Mouse (Mus musculus): ENCODE measurements around the gene Exosc1.

Gene Exosc1

DNA sequence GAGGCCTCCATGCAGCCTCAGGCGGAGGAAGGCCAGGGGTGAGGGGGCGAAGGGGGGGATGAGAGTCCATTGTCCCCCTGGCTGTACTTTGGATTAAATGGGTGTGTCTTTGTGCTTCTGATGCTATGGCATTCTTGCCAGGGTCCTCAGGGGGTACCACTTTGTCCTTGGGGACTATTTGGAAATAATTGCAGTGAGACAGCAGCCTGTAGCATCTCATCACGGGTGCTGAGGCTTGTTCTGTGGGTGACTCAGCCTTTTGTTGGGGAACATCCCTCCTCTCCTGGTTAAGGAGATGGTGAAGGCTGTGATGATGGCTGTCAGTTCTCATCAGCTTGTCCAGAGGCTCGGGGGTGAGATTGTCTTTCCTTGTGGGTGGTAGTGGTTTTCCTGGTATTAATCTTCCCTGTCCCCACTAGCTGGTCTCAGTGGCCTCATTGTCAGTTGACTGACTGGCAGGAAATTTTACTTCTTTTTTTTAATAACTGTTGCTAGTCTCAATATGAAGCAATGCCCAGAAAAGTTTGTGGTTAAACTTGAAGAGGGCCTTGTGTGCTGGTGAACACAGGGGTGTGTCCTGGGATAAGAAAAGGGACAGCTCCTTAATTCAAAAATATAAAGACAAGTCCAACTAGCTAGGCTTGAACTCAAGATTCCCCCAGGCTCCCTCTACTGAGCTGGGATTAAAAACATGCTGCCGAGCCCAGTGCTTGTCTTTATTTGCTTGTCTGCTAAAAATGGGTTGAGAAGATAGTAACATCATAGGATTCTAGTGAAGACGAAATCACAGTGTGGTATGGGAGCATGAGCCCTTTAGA lies 19.2 kb downstream of the Exosc1 start:
- DNase-seq (ENCODE audit: low spot score): no peak

DNA sequence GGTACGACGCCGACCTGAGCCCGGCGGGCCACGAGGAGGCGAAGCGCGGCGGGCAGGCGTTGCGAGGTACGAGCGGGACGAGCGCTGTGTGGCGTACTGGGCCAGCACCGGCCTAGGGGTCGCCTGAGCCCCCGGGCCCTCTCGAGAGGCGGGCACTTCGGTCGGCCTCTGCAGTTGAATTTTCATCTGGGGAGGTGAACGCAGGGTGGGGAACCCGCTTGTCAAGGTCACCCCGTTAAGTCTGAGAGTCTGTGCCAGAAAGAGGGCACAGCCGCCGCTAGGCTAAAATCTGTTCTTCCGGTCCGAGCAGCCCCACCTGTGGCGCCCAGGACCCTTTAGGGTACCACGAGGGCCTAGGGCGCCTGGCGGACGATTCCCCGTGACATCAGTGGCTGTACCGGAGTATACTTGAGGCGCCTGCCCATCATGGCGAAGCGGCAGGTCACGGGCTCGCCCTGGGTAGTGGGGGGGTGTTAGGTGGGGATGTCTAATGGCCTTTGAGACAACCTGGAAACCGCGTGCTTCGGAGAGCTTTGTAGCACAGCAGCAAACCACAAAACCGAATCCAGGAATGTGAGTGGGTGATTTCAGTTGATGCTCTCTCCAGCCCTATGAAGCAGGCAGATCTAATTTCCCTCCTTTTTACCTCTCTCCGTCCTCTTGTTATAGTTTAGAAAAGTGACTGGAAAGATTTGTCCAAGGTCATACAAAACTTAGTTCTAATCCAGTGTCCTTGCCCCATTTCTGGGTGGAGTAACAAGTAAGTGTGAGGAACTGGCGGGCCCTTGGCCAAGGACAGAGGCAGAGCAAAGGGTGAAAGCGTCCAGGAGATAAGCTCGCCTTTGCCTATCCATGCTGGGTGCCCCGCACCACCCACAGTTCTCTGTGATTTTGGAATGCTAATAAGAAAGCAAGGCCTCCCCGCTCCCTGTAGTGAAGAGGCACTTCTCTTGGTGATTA lies 20.8 kb downstream of the Exosc1 start:
- DNase-seq (ENCODE audit: low spot score): peak; percentile 65

DNA sequence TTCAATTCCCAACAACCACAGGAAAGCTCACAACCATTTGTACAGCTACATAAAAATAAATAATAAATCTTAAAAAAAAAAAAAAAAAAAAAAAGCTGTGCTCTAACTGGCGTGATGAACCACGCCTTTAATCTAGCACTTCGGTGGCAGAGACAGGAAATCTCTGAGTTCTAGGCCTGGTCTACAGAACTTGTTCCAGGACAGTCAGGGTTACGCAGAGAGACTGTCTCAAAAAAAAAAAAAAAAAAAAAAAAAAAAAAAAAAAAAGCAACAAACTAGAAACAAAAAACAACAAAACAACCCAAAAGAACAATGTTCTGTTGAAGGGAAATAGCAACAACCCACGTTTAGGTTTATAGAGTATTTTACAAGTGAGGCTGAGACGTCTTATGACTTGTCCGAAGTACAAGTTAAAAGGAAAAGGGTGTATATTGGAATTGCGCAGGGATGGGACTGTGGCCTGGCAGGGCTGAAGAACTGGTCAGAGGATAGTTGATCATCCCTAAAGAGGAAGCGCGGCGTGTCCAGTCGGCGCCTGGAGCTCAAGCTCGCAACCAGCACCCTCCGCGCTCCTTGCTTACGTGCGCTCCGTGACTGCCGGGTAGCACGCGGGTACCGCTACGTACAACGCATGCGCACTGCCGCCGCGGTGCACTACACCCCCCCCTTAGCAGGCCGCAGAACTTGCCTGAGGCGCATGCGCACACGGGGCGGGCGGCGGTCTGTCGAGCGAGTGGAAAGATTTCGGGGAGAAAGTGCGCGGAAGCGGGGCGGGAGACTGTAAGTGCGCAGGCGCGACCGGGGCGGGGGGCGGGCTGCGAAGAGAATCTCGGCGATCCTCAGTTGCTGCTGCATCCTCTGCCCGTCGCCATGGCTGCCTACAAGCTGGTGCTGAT lies 21.8 kb downstream of the Exosc1 start, which contains the start of gene Pgam1:
Pgam1 (plus strand) TSS at position 746 of the 896 bp plus-strand sequence.
- DNase-seq (ENCODE audit: low spot score): peak; percentile 98

- no peak for DNase-seq (ENCODE audit: low spot score)
Observed at GRCm38 (mm10) chr19:41910396-41910795, 22.8 kb downstream of the Exosc1 start.

GRCm38 (mm10) chr19:41908736-41909135 lies 24.5 kb downstream of the Exosc1 start:
- no peak for DNase-seq (ENCODE audit: low spot score)

GRCm38 (mm10) chr19:41907079-41907760 lies 26.0 kb downstream of the Exosc1 start:
- no peak for DNase-seq (ENCODE audit: low spot score)

DNA sequence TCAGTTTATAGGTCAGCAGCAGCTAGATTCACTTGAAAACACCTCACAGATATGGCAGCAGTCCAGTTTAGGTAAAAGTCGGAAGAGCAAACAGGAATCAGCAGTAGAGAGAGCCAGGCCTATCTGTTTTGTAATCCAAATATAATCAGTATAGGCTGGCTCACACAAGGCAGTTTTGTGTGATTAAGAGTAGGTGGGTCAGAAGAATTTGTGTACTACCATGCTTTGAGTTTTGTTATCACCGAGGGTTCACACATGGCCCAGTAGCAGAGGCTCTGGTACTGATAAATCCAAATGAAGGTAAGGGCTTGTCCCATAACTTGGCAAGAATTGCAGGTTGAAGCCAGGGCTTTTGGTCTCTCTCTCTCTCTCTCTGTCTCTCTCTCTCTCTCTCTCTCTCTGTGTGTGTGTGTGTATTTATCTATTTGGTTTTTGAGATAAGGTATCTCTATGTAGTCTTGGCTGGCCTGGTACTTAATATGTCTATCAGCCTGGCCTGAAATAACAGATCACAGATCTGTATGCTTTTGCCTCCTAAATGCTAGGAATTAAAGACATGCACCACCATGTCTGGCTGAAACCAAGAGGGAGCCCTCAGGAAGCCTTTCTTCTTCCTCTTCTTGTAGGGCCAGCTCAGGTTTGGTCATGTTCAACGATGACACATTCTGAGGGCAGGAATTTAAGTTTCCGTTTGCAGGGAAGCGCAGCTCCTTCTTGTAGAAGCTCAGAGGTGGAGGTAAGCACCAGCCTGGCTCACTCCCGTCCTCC lies 26.7 kb downstream of the Exosc1 start:
- DNase-seq (ENCODE audit: low spot score): no peak

- DNase-seq (ENCODE audit: low spot score): no peak
Observed at GRCm38 (mm10) chr19:41905246-41905645, 28.0 kb downstream of the Exosc1 start.

DNA sequence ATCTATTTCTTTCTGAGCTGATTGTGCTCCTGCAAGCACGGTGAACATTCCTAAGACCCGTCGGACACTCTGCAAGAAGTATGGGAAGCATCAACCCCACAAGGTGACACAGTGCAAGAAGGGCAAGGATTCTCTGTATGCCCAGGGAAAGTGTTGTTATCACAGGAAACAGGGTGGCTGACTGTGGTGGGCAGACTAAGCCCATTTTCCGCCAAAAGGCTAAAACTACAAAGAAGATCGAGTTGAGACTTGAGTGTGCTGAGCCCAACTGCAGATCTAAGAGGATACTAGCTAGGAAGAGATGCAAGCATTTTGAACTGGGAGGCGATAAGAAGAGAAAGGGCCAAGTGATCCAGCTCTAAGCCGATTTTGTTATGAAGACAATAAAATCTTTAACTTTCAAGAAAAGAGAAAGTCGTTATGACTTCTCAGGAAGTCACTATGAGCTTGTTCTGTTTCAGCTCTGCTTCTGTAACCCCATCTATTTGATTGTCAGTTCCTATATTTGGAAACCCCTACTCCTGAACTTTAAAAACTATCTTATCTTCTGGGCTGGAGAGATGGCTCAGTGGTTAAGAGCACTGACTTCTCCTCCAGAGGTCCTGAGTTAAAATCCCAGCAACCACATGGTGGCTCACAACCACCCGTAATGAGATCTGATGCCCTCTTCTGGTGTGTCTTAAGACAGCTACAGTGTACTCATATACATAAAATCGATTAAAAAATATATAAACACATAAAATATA lies 30.2 kb downstream of the Exosc1 start:
- DNase-seq (ENCODE audit: low spot score): no peak

DNA sequence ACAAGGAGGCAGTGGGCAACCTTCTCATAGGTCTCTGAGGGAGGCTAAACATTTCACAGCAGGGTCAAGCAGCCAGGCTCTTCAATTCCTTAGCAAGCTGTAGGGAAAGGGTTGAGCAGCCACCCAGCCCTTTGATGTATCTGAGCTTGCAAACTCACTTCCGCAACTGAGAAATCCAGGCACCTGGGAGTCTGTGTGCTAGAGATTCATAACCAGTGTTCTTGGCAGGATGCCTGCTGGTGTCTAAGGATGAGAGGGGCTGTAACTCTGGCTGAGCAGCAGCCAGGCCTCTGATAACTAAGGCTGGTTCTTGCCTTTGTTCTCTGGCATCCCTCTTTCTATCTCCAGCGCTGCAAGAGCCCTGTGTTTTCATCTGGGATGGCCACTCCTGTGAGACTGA lies 31.5 kb downstream of the Exosc1 start:
- peak; percentile 60 for DNase-seq (ENCODE audit: low spot score)

GRCm38 (mm10) chr19:41900495-41901090 lies 32.6 kb downstream of the Exosc1 start:
- DNase-seq (ENCODE audit: low spot score): no peak

- DNase-seq (ENCODE audit: low spot score): no peak
Observed at GRCm38 (mm10) chr19:41898860-41899259, 34.4 kb downstream of the Exosc1 start.

DNA sequence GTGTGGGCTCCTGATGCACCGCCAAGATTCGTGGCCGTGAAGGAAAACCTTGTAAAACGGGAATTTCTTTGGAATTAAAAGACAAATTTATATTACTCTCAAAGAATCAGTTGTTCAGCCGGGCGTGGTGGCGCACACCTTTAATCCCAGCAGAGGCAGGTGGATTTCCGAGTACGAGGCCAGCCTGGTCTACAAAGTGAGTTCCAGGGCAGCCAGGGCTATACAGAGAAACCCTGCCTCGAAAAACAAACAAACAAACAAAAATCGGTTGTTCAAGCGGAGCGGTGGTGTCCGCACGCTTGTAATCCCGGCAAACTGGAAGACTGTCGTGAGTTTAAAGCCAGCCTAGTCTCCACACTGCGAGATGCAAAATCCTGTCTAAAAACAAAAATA lies 36.9 kb downstream of the Exosc1 start:
- no peak for DNase-seq (ENCODE audit: low spot score)

- peak; percentile 74 for DNase-seq (ENCODE audit: low spot score)
Observed at GRCm38 (mm10) chr19:41895460-41896318, 37.5 kb downstream of the Exosc1 start, which contains the start of gene Rrp12. Rrp12 (minus strand) TSS chr19:41896173.

GRCm38 (mm10) chr19:41894959-41895358 lies 38.3 kb downstream of the Exosc1 start:
- DNase-seq (ENCODE audit: low spot score): no peak

DNA sequence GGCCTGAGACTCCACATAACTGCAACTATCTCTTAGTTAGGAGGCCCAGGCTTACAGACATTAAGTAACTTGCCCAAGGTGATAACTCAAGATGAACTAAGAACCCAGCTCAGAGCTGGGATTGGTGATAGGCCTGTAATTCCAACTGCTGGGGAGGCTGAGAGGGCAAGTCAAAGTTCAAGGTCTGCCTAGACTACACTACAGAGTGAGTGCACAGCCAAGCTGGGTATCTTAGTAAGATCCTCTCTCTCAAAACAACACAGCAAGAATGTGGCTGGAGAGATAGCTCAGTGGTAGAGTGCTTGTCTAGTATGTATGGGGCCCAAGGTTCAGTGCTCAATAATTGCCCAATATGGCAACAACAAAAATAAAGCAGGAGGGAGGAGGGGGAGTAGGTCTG lies 45.0 kb downstream of the Exosc1 start:
- no peak for DNase-seq (ENCODE audit: low spot score)

DNA sequence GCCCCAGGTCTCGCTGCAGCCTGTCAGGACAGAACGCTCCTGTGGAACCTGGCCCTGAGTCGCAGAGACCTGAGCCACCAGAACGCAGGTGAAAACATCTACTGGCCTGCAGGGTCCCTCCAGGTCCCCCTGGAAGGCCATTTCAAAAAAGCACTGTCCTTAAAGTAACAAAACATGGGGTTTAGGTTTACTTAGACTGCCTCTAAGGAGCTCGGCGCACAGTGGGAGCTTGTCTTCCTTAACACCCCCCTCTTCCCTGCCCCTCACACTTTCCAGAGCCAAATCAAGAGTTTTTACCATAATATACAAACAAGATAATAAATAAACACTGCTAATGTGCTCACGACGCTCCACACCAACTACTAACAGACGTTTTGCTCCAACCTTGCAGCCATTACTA lies 49.3 kb downstream of the Exosc1 start:
- no peak for DNase-seq (ENCODE audit: low spot score)

DNA sequence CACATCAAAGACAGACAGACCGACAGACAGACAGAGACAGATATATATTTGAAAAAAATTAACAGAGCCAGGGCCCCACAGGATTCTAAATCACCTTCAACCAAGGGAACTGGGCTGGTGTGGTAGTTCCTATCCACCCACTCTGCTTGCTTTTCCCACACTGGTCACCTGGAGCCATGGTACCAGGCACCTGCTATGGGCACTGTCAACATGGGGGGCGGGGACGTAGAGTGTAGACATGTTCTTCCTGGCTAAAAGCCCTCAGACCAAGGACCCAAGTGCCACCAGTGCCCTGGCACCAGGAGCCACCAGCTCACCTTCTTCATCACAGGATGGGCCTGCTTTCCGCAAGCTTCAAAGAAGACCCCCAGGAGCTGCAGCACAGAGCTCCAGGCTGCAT lies 51.4 kb downstream of the Exosc1 start:
- DNase-seq (ENCODE audit: low spot score): no peak
